Mouse (Mus musculus): ENCODE results near the gene Slc25a45. TPM values are rescaled to one million over a fixed set of nuclear protein-coding genes. Genes with fewer than 3 reads are reported as not detected.

Slc25a45 gene
- total RNA-seq (2021), result 1 to 10 TPM; 3.4 to 4.2 TPM

DNA sequence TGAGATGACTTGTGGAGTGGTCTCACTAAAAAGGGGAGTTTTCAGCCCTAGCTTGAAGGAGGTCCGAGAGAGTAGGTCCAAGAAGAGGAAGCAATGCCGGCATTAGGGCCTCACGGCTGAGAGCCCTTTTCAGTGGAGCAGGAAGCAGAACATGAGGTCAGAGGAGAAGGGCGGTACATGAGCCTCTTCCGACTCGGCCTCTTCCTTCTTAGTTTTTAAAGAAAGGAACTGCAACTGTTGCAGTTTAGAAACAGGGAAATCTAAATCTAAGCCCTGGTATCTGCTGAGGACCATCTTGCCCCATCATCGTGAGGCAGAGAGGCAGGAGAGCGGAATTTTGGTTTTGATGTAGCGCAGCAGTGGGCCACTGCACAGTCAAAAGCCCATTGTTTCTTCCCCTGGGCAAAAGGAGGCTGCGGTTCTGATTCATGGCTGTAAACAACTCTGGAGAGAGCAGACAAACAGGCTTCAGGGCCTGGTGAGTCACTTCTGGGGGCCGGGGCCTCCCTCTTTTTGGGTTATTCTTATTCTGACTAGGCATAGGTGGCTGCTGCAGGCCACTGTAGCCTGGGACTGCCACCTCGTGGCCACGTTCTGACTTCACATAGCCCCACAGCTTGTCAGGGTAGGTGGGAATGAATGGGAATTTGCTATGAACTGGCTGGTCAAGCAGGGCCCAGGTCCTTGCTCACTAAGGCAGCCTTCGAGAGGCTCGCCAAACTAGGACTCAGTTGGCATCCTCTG, at the start of gene Slc25a45:
Slc25a45 (plus strand) TSS at position 191 of the 744 bp plus-strand sequence.
- intact Hi-C loops (cut with DNase I), result loop anchor here (1.0 to 2.0 kb wide), 3 partner anchors 26 to 91 kb away; no protein-coding TSS in a partner anchor
- DNase-seq, result peak; percentile 70 to 74

DNA sequence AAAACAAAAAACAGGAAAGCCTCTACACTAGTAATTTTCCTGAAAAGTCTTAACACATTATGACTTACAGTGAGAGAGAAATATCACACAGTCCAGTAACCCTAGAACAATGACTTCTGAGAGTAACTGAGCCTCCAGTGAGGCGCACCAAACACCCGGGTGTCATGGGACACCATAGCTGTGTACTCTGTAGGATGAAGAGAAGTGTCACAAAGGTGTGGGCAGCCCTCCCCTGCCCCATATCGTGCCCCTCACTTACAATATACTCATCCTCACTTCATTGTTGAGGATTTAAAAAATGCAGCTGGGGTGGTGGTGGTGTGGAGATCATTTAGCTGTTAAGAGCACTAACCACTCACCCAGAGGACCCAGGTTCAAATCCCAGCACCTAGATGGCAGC, 49.5 kb upstream of the Slc25a45 start:
- no peak for DNase-seq
- intact Hi-C loops (cut with DNase I), result no loop called here

DNA sequence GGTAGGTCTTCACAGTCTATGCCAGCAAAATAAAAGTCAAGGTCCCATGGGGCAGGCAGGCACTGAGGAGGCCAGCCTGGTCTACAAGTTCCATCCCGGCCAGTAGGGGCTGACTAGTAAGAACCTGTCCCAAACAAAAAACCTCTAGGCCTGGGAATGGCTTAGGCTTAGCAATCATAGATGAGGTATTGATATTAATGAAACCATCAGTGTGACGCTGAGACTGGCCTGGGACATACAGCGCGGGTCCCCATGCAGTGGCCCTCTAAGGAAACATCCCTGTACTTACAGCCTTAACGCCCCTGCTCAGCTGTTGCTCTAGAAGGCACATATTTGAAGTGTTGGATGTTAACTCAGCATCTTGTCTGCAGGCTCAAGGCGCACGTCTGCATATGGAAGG, 48.7 kb upstream of the Slc25a45 start:
- intact Hi-C loops (cut with DNase I), result no loop called here
- DNase-seq, result no peak

DNA sequence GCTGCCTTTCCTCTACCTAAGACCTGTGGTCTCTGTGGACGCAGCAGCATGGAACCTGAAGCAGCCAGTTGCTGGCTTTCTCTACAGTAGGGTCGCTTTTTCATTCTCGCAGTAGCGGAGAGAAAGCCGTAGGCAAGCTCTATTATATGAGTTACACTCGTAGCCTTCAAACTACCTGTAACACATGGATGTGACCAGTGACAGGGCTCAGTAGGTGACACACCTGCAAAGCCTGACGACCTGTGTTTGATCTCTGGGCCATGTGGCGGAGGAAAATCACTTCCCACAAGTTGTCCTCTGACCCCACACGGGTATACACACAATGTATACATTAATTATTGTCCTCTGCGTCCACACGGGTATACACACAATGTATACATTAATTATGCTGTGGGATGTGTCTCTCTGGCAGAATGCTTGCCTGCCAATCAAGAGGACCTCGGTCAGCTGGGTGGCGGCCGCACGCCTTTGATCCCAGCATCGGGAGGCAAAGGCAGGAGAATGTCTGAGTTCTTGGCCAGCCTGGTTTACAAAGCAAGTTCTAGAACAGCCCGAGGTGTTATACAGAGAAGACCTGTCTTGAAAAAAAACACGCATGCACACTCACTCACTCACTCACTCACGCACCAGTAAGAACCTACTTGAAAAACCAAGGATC, 47.5 kb upstream of the Slc25a45 start:
- intact Hi-C loops (cut with DNase I), result no loop called here
- no peak for DNase-seq

DNA sequence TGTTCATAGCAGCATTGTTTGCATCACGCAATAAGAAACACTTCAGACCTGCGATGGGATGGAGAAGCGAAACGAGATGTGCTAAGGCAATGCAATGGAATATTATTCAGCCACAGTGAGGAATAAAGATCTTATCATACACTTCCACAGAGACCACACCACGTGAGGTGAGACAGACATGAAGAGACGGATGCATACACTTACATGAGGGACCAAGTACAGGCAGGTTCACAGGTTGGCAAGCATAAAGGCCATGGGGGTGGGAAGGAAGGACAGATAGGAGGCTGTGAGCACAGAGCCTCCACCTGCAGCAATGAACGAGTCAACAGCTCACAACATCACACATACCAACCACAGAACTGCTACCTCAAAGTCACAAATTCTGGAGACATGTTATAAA, 46.8 kb upstream of the Slc25a45 start:
- no peak for DNase-seq
- intact Hi-C loops (cut with DNase I), result no loop called here

DNA sequence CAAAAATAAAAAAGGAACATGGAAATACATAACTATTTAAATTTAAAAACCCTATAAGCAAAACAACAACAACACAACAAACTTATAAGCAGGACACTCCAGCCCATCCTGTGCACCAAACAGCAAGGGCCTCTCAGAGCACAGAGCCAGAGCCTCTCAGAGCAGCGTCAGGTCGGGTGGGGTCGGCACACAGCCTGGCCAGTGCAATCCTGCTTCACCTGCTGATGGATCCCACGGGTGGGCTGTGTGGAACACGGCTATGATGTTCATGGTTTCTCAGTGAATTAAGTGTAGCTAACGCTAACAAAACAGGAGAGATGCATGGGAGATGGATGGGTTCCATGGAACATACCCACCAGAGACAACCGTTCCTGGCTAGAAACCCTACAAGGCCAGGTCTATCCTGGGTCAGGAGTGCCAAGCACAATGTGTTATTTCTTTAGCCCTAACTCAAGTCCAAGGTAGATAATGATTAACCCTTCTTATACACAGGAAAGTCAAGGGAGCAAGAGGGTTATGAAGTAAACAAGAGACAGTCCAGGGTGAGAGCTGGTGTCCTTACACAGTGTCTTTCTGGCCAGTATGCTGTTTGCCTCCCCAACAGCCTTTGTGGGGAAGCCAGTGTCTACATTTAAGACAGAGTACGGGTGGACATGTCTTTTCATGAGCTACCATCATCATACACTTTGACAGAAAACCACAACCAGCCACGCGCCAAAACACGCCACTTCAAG, 46.2 kb upstream of the Slc25a45 start:
- intact Hi-C loops (cut with DNase I), result no loop called here

DNA sequence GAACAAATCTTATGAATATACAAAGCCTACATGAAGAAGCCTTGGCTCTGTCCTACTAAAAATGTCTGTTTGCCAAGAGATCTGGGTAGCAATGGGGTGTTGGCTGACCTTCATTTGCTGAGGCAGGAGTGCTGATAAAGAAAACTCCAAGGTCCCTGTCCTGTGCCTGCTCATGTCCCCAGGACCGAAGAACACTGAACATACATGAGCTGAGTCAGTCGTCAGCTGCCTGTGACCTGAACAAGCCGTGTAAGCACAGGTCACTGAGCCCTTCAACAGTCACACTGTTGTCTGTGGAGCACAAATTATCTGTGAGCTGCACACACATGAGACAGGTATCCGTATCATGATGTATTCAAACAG, 45.7 kb upstream of the Slc25a45 start:
- intact Hi-C loops (cut with DNase I), result no loop called here
- DNase-seq, result no peak

More for the DNA sequence above, 46.2 kb upstream of the Slc25a45 start:
- no peak for DNase-seq

DNA sequence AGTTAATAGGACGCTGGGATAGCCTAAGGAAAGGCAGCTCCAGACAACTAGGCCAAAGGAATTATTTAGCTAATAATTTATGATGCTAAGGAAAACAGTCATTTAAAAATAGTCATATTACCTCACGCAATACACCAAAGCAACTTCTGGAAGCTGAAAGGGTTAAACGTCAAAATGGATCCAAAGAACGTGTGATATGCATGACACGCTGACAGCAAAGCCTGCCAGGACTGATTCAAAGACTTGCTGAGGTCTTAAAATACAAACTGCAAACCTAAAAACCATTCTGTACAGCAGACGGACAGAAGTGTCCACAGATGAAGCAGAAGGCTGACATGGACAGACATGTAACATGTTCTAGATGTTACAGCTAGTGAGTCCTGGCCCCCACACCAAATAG, 45.3 kb upstream of the Slc25a45 start:
- intact Hi-C loops (cut with DNase I), result no loop called here
- no peak for DNase-seq

DNA sequence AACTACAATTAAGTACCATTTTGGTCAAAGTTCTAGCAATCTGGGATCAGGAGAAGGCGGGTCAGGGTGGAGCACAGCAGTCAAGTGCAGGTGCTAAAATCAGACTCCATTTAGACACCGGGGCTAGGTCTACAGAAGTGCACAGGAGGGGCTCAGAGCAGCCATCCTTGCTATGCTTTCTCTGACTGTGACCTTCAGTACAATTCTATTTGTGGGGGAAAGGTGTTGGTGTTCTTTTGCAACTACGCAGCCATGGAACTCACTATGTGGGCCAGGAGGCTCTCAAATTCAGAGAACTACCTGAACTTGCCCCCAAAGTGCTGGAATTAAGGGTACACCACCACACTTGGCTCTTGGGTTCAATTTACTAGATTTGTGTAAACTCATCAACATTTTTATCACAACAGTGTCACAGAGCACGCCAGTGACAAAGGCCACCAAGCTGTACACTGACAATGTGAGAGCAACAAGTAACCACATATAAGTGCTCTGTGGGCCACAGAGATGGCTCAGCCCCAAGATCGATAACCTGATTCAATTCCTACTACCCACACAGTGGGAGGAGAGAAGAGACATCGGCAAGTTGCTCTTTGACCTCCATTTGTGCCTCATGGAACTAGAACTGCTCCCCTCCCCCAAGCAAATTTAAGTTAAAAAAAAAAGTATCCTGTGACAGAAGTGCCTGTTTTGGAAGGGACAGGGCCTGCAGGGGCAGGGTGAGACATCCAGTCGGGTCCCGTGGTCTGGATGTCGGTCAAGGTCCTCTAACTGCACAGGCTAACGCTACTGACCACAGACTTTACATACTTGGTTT, 44.1 kb upstream of the Slc25a45 start:
- intact Hi-C loops (cut with DNase I), result no loop called here
- DNase-seq, result no peak

DNA sequence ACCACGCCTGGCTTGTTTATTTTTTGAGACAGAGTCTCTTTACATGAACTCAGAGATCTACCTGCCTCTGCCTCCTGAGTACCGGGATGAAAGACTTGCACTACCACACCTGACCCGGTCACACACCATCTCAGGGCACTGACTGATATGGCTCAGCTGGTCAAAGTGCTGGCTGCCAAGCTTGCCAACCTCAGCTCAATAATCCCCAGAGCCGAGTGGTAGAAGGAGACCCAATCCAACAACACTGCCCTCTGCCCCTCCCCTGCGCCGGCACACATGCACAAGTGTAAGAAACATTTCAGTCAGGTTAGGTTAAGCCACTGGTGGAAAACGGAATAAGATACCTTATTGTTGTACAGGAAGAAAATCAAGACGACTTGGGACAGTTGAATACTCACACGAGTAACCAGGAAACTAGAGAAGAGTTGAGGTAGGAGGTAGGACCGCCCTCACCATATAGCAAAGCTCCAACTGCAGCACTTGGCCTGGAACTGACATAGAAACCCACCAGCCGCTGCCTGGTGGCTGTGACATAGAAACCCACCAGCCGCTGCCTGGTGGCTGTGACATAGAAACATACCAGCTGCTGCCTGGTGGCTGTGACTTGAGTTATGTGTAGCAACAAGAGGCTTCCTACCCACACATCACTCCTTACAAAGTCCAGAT, 43.2 kb upstream of the Slc25a45 start:
- intact Hi-C loops (cut with DNase I), result no loop called here
- DNase-seq, result no peak

DNA sequence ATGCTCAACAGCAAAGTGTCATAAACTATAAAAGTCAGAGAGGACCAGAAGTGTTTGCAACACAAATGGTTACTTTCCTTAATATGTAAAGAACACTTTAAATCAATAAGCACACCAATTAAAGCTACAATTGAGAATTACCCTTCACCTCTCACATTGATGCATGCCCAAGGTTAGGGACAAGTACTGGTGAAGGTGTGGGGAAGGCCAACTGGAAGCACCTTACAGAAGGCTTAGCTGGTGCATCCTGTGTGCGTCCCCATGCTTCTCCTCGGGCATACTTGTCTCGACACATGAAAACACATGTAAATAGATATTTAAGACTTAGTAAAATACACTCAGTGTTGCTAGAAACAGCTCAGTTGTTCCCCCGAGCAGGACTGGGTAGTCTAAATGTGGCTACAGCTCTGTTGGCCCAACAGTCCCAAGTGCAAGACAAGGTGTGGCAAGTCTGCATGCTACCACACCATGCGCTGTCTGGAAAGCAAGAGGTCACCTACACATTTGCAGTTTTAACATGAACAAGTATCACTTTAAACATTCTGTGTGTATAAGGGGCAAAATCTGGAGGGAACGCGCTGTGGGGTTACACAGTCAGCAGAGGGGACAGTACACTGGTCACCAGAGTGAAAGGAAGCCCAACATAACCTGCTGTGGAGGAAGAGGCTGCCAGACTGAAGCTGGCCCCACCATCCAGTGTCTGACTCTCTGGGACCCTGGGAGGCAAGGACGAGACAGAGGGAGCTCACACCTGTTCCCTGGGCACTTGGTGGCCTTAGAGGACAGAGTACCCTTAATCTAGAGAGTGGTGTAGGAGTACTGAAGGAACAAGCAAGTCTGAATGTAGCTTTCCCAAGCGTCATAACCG, 42.3 kb upstream of the Slc25a45 start:
- intact Hi-C loops (cut with DNase I), result no loop called here
- DNase-seq, result no peak

DNA sequence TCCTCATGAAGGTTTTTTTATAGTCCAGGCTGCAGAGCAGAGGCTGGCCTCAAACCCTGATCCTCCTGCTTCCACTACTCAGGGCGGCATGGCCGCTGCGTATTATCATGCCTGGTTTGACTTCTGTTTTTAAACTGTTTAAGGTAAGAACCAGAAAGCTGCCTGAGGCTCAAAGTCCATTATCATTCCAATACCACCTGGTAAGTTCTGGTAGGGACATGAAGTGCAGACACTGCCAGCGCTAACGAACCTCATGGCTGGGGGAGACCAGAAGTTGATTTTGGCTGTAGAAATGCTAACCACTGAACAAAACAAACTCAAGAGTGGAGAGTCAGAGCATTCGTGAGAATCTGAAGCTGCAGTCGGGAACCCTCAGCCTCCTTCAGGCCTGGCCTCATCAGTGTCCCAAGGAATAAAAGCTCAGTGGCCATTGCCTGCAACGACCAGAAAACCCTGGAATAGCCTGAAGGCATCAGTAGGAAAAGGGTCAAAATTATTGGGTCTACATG, 41.6 kb upstream of the Slc25a45 start:
- no peak for DNase-seq
- intact Hi-C loops (cut with DNase I), result no loop called here

DNA sequence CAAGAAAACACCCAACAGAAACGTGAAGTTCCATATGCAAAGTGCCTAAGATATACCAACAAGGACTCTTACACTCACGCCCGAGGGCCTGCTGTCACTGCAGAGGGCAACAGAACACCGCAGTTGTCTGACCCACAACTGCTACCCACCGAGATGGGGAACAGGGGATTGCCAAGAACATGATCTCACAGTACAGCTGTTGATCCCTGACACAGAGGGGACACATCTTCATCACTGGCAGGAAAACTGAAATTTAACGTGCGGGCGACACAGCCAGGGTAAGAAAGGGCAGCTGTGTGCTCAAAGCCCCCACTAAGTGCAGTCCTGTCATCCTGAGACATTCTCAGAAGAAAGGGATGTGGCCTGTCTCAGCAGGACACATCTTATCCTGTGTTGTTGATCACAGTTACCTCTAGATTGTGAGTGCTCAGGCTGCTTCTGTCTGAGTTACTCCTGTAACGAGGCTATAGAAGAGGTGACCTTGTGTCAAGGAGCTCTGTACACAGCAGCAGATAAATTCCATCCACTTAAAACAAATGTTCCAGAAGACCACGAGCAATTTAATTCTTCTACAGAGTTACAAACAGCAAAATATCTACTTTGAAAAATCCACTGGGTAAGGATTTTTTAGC, 40.6 kb upstream of the Slc25a45 start:
- intact Hi-C loops (cut with DNase I), result no loop called here
- DNase-seq, result no peak

DNA sequence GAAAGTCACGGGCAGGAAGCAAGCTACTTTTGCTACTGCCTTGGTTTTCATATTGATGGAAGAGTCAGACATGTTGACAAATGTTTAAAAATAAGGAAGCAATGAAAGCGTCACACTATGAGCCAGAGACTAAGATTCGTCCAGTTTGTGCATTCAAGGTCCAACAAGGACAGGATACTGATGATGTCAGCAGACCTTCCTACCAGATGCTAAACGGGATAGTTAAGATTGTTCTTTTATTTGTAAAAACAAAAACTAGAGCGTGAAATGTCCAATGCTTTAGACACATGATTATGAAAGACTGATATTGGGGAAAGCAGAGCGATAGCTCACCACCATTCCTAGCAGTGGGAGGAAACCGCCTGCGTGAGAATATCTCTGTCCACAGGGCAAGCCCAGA, 40.0 kb upstream of the Slc25a45 start:
- intact Hi-C loops (cut with DNase I), result no loop called here
- no peak for DNase-seq

DNA sequence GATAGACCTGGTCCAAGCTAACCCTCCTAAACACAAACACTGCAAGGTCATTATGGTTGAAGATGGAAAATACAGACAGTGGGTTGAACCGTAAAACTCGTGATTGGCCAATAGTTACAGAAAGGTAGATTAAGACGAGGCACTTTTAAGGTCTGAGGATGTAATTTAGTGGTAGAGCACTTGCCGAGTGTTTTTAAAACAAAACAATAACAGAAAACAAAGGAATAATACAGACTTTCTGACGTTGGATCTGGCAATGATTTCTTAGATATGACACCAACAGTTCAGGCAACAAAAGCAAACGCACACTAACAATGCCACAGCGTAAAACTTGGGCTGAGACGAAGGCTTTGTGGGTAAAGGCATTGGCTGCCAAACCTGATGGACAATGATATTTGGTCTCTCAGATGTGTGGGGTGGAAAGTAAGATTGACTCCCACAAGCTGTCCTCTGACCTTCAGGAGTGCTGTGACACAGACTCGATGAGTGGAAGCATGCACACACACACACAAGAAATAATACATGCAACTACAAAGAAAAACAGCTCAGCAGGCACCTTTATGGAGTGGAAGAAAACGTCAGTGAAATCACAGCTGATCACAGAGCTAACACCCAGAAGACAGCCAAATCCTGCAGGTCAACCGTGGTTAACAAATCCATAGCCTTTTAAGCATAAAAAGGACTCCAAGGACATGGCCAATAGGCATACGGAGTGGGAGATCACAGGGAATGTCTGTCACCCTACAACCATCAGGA, 39.3 kb upstream of the Slc25a45 start:
- intact Hi-C loops (cut with DNase I), result no loop called here
- no peak for DNase-seq

DNA sequence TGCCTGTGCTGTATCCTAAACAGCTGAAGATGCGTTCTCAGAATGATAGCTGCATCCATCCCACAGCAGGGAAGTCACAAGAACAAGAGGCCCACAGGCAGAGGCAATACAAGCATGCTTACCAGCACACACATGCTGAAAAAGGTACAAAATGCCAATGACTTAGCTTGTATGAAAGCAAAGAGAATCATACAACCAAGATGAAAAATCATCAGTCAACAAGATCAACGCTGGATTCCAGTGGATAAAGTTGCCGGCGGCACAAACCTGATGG, 38.8 kb upstream of the Slc25a45 start:
- intact Hi-C loops (cut with DNase I), result no loop called here
- no peak for DNase-seq

DNA sequence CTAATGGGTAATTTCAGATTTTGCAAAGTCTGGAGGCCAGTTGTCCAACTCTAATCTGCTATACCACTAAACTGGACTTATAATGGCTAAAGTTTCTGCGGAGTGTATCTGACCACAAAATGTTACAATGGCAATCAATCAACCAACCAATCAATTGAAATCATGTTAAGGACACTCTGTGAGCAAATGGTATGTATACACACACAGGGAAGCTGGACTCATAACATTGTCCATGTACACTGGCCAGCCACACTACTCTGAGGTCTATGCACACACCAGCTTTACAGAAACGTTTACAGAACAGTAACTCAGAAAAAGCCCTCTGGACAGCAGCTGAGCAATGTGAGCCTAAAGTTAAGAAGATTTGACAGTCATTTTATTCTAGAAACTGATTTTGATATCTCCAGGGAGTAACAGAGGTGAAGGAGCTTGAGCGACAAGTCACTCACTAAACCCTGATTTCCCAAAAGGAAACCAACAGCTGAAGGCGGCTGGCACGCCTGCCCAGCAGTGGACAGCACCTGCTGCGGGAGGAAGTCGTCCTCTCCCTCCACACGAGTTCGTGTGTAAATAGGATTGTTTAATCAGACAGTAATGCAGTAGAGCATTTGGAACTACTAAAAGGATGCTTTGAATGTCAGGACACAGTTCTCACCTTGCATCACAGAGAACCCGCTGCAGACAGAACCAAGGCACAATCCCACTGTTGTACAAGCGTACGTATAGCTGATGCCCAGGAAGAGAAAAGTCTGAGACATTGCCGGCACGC, 38.1 kb upstream of the Slc25a45 start:
- no peak for DNase-seq
- intact Hi-C loops (cut with DNase I), result loop anchor here (2.0 kb wide), 1 partner anchor 15 kb away; no protein-coding TSS in a partner anchor

Data from heart, postnatal 36 days (tissue).